Mouse (Mus musculus): ENCODE measurements around the gene Grk4.
A peak's percentile ranks its signal among the peaks of the same experiment; 100 is the strongest.
"Not testable (repeated sequence)": the region's sequence is repeated elsewhere in the genome, so short reads cannot be mapped to it uniquely, and the experiment has no call there.

Gene Grk4

DNA sequence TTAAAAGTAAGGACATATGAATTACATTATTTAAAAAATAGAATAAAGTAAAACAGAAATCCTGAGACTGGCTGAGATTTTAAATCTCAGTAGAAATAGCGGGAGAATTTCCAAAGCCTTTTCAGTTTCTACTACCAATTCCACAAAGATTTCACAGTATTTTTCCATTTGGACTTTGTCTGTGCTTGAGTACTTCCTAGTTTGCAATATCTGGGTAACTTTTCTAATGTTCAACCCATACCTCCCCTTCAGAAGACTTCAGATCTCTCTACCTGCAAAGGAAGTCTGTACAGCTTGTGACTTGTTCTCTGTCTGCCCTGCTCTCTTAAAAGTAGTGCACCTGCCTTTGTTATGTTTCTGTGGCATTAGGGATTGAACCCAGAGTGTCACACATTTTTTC is 48.3 kb downstream of the Grk4 start:
- no peak for DNase-seq (ENCODE audit: low spot score)

DNA sequence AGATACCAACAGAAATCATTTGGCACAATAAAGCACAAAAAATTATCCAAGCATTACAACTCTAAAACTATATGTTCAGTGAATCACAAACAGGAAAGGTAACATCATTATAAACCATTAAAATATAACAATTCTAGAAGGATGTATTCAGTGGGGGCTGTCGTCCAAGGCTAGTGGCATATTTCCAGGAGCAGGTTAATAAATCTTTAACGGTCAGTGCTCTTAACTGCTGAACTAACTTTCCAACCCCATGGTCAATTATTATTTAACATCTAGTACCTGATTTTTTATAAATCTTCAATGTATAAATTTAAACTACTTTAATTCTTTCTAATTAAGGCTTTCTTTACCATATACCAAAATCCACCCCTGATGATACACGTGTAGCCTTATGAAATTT is 54.2 kb downstream of the Grk4 start:
- not testable (repeated sequence) for DNase-seq (ENCODE audit: low spot score)

DNA sequence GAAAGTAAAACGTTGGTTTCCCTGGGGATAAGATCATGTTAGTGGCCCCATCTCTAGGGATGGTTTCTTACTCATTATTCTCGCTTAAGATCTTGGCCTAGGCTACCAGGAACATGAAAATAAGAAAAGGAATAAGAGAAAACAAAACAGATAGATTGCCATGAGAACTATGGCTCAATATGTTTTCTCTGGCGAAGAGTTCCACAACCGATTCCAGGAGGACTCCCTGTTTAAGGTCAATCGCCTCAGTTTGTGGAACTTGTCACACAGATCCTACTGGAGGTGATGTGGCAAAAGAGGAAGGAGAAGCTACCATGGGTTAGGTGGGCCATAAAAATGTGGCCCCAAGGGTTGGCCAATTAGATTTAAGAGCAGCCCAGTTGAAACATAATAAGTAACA is 54.6 kb downstream of the Grk4 start:
- no peak for DNase-seq (ENCODE audit: low spot score)

DNA sequence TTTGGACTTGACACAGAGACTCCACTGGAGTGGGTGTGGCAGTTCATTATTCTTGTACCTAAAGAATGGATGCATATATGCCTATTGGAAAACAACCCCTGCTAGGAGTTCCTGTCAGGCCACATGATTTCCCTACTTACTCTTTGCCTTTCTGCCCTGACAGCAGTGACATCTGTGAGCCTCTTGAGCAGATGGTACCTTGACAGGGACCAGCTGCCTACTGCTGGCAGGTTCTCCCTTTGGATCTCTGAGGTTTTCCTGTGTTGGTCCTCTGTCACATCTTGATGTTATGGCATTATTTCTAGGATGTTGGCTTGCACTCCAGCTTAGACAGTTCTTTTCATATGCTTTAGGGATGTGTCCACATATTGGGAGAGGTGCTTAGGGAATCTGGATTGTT is 69.0 kb downstream of the Grk4 start:
- no peak for DNase-seq (ENCODE audit: low spot score)

DNA sequence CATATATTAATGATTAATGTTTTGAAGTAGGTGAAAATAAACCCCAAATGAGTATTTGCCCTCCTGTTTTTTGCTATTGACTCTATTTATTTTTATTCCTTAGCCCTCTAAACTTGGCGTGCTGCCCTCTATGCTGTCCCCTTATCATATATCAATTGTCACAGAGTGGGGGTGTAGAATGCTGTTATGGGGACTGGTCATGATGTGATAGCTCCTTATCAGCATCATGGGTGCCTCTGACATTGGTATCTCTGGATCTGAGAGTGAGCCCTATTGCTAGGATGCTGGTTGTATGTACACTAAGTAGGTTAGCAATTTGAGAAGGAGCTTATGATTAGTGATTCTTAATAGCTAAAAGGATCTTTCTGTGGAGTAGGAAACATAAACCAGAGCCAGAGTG is 70.1 kb downstream of the Grk4 start:
- no peak for DNase-seq (ENCODE audit: low spot score)

DNA sequence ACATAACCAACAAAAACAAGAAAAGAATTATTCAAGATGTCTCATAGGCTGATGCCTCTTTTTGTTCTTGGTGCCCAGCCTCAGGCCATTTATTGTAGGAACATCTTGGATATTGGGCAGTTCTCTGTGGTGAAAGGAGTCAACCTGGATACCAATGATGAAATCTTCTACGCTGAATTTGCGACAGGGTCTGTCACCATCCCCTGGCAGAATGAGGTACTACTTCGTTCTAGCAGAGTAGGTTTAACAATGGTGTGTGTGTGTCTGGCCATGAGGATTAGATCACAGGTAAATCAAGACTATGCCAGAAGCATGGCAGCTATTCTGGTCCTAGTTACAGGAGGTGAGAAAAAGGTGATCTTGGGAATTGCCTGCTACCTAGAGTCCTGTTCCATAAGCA is 91.3 kb downstream of the Grk4 start:
- no peak for DNase-seq (ENCODE audit: low spot score)

GRCm38 (mm10) chr5:34758762-34759161 is 98.6 kb downstream of the Grk4 start:
- DNase-seq (ENCODE audit: low spot score) = no peak

DNA sequence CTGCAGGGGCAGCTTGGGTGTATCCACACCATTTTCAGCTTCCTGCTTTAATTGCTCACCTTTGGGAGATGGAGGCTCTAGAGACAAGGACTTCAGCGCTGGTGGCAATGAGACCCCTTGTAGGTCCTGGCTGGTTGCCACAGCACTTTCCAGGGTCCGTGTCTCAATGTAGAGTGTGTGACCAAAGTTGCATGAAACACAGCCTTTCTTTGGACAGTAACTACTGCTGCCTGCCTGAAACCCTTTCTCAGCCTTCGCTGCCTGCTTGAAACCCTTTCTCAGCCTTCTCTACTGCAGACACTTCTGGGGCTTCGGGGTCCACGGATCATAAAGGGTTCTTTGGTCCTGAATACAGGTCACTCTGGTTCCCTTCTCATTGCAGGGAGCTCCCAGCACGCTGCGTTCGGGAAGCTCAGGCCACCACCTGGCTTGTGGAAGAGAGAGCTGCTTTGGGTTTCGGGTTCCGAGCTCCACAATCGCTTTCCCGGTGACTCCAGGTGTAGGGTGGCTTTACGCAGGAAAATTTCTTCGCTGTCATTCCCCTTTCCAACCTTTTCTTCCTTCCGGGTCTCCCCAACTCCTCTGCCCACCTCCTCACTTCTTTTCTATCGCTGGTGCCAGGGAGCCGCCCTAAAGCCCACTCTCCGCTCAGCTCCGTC is 100.8 kb downstream of the Grk4 start:
- peak; percentile 8 for DNase-seq (ENCODE audit: low spot score)

DNA sequence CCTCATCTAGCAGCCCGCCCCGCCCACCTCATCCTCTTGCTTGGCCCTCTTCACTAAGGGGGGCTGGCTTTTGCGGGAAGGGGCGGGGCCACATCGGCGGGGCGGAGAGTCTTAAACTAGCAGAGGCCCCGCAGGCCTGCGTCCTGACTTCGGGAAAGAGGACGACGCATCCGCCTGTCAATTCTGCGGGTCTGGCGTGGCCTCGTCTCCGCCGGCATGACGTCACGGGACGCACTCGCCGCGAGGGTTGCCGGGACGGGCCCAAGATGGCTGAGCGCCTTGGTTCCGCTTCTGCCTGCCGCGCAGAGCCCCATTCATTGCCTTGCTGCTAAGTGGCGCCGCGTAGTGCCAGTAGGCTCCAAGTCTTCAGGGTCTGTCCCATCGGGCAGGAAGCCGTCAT is 101.3 kb downstream of the Grk4 start, which contains the start of gene Htt:
Gene Htt (plus strand): TSS at position 232 of the 400 bp plus-strand sequence.
- peak; percentile 99 for DNase-seq (ENCODE audit: low spot score)

GRCm38 (mm10) chr5:34761934-34762611 is 101.9 kb downstream of the Grk4 start:
- DNase-seq (ENCODE audit: low spot score) = peak; percentile 62

- DNase-seq (ENCODE audit: low spot score) = no peak
These were observed 111.6 kb downstream of the Grk4 start for GRCm38 (mm10) chr5:34771818-34772217.

DNA sequence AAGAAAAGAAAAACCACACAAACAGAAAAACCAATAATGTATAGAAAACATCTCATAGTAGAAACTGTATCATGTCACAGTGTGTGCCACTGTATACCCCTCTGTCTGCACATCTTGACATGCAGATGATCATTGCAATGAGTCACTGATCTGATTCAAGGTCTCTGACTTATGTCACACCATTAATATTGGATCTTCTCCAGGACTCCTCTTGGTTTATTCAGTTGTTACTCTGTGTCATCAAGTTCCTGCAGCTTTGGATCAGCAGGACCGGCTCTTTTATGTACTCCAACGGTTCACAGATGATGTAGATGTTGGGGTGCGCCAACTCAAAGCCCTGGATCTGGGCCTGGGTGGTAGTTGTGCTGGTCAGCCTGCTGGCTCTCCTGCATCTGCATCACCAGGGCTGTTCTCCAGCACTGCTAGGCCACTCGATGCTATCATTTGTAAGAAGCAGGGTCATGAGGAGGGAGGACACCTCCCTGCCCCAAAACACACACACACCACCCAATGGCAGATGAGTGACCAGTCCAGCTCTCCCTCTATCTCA is 112.6 kb downstream of the Grk4 start:
- DNase-seq (ENCODE audit: low spot score) = no peak

DNA sequence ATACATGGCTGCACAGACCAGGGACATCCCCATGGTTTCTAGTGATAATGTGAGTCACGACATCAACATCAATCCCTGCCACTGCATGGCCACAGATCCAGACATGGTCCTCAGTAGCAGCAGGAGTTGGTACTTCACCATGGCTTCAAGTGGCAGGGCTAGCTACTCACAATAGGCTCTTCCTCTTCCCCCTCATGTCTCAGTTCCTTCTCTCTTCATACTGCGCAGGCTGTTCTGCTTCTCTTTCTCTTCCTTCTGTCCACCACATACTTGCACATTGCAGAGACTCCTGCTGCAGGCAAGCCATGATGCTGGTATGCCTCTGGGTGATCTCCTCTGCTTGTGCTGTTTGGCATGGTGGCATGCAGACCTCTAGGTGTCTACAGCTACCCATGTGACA is 113.2 kb downstream of the Grk4 start:
- DNase-seq (ENCODE audit: low spot score) = no peak

GRCm38 (mm10) chr5:34785027-34785426 is 124.8 kb downstream of the Grk4 start:
- no peak for DNase-seq (ENCODE audit: low spot score)

- DNase-seq (ENCODE audit: low spot score) = no peak
These were observed 131.0 kb downstream of the Grk4 start for GRCm38 (mm10) chr5:34791141-34791540.

DNA sequence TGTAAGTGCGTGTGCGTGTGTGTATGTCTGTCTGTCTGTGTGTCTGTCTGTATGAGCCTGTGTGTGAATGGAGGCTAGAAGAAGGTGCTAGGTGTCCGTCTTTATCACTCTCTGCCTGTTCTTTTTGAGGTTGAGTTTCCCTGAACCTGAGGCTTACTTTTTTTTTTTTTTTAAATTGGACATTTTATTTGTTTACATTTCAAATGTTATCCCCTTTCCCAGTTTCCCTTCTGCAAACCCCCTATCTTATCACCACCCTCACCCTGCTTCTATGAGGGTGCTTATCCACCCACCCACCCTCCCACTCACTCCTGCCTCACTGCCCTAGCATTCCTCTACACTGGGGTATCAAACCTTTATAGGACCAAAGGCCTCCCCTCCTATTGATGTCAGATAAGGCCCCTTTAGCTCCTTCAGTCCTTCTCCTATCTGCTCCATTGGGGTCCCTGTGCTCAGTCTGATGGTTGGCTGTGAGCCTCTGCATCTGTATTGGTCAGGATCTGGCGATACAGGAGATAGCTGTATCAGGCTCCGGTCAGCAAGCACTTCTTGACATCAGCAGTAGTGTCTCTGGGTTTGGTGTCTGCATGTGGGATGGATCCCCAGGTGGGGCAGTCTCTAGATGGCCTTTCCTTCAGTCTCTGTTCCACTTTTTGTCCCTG is 140.2 kb downstream of the Grk4 start:
- DNase-seq (ENCODE audit: low spot score) = no peak
